ENCODE assay signal across 24 mouse cellular contexts in the genomic region with DNA sequence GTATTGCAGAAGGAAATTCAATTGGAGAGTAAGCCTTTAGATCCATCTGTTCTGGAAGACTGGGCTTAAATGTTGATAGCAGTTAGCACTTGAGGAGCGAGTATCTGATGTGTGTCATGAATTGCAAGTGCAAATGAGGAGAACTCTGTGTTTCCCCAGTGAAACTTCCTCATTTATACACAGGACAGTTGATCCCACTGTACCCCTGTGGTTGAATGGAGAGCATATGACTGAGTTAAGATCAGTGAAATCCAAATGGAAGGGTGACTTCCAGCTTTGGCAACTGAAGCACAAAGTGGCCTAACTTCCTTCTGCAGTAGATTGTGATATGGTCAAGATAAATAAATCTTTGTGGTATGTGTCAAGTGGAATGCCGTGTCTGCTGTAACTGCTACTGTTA.
"Had no signal": no experiment of that assay in that cellular context is flagged by ENCODE, and none has a peak within 500 bp of the region (broad histone marks: within the 10 kb centered on the region; RNA-seq: fewer than 3 reads in every experiment).

No protein-coding gene starts in this region.

- H3K9ac ChIP-seq: heart, embryonic 12.5 days; hindbrain, embryonic 13.5 days; hindbrain, embryonic 15.5 days; limb, embryonic 13.5 days; limb, embryonic 15.5 days; liver, embryonic 12.5 days; liver, embryonic 14.5 days had no signal

- H3K4me2 ChIP-seq: heart, embryonic 12.5 days; hindbrain, embryonic 13.5 days; hindbrain, embryonic 15.5 days; limb, embryonic 13.5 days; limb, embryonic 15.5 days; liver, embryonic 12.5 days had no signal

- H3K27me3 ChIP-seq: heart, embryonic 12.5 days; hindbrain, embryonic 13.5 days; hindbrain, embryonic 15.5 days; limb, embryonic 13.5 days; limb, embryonic 15.5 days; liver, embryonic 12.5 days had no signal

- H3K27ac ChIP-seq: gastrocnemius, adult 2 months; heart, adult 2 months; heart, embryonic 10.5 days; hindbrain, embryonic 13.5 days; hindbrain, embryonic 15.5 days; hindbrain, postnatal 0 days; layer of hippocampus, adult 2 months; left cerebral cortex, adult 2 months; limb, embryonic 13.5 days; limb, embryonic 15.5 days; liver, embryonic 12.5 days; liver, embryonic 14.5 days had no signal

- H3K4me1 ChIP-seq: heart, embryonic 10.5 days; heart, embryonic 12.5 days; hindbrain, embryonic 13.5 days; hindbrain, embryonic 15.5 days; limb, embryonic 13.5 days; limb, embryonic 15.5 days; liver, embryonic 12.5 days had no signal

- ATAC-seq: hindbrain, postnatal 0 days; intestine, embryonic 16.5 days; liver, embryonic 12.5 days had no signal

- H3K9me3 ChIP-seq: heart, embryonic 10.5 days; heart, embryonic 12.5 days; hindbrain, embryonic 13.5 days; hindbrain, embryonic 15.5 days; limb, embryonic 13.5 days; limb, embryonic 15.5 days; liver, embryonic 12.5 days had no signal

- H3K4me3 ChIP-seq: gastrocnemius, adult 2 months; heart, adult 2 months; heart, embryonic 10.5 days; heart, embryonic 12.5 days; hindbrain, embryonic 13.5 days; hindbrain, embryonic 15.5 days; layer of hippocampus, adult 2 months; left cerebral cortex, adult 2 months; limb, embryonic 13.5 days; limb, embryonic 15.5 days; liver, embryonic 12.5 days had no signal

- DNase-seq: gastrocnemius, adult 2 months; gastrocnemius, postnatal 10 days; gastrocnemius, postnatal 25 days; heart, adult 2 months; heart, postnatal 10 days; heart, postnatal 4 days; kidney, adult 18-20 months; kidney, adult 8-10 months; kidney, postnatal 10 days; kidney, postnatal 25 days; kidney, postnatal 4 days; left cerebral cortex, postnatal 4 days had no signal

- H3K36me3 ChIP-seq: heart, embryonic 10.5 days; heart, embryonic 12.5 days; hindbrain, embryonic 13.5 days; hindbrain, embryonic 15.5 days; limb, embryonic 13.5 days; limb, embryonic 15.5 days; liver, embryonic 12.5 days had no signal
